Mouse (Mus musculus): ENCODE results near the gene Spryd3. TPM values are rescaled to one million over a fixed set of nuclear protein-coding genes. Genes with fewer than 3 reads are reported as not detected.
"Not testable (repeated sequence)": the region's sequence is repeated elsewhere in the genome, so short reads cannot be mapped to it uniquely, and the experiment has no call there.

The Spryd3 gene
- total RNA-seq, 2 experiments from 2014 or later: 6.0 to 6.2 TPM

DNA sequence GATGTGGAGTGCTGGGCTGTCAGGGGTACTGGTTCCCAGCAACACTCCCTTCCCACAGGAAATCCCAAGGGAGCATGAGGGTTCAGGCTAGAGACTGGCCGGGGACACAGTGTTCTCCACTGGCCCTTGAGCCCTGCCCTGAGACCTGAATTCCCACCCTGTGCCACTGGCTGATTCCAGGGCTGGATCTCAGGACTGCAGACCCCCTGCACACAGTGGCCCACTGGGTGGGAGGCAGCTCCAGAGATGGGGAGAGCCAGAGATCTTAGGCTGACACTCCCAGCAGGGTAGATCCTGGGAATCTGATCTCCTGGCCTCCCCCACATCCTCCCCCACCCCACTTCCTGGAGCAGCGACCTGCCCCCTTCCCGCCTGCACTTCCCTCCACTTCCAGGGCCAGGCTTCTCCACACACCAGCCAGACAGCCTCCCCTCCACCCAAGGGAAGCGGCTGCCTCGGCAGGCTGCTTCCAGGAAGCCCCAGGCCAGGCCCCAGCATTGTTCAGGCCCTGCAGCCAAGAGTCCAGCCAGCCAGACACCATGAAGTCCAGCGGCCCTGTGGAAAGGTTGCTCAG is 33.4 kb downstream of the Spryd3 start:
- peak; percentile 73 to 76 for DNase-seq
- intact Hi-C loops (cut with DNase I): no loop called here

GRCm38 (mm10) chr15:102101672-102102541 is 34.1 kb downstream of the Spryd3 start:
- peak; percentile 55 to 57 for DNase-seq
- intact Hi-C loops (cut with DNase I): no loop called here

GRCm38 (mm10) chr15:102100996-102101671 is 34.9 kb downstream of the Spryd3 start:
- peak in 1 of 2 experiments; percentile 33 for DNase-seq
- intact Hi-C loops (cut with DNase I): no loop called here

DNA sequence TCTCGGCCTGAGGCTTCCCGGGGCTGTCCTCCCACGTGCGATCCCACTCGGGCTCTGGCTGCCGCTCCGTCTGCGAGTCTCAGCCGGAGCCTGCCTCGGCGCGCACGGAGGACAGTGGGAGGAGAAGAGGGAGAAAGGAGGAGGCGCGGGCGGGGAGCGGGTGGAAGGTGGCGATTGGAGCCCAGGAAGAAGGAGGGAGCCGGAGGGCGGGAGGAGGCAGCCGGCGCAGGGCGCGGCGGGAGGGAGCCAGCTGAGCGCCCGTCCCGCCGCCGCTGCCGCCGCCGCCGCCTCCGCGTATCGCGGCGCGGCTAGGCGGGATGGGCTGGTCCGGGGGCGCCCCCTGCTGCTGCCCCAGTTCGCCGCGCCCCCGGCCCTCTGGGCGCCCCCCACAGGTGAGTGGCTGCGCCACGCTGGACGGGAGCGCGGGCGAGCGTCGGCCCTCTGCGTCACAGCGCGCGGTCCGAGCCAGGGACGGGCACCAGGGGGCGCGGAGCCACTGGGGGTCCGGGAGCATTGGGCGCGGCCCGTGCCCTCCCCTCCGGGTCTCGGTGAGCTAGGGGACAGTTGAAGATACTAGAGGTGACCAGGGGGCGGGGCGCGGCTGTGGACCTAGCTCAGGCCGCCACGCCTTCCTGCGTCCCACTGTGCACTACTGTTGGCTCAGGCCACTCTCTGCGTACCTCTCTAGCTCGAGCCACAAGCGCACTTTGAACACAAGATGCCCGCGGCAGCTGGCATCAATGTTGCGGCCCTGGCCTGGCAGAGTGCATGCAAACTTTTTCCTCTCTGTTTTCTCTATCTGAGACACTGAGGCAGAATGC is 35.7 kb downstream of the Spryd3 start, which contains the start of gene Tns2:
TSS of gene Tns2 (plus strand) at position 253 of the 821 bp plus-strand sequence.
- intact Hi-C loops (cut with DNase I): no loop called here

GRCm38 (mm10) chr15:102099771-102100160 is 36.3 kb downstream of the Spryd3 start:
- intact Hi-C loops (cut with DNase I): no loop called here
- no peak for DNase-seq

More for the DNA sequence above, 35.7 kb downstream of the Spryd3 start, which contains the start of gene Tns2:
- DNase-seq: peak; percentile 81 to 87

DNA sequence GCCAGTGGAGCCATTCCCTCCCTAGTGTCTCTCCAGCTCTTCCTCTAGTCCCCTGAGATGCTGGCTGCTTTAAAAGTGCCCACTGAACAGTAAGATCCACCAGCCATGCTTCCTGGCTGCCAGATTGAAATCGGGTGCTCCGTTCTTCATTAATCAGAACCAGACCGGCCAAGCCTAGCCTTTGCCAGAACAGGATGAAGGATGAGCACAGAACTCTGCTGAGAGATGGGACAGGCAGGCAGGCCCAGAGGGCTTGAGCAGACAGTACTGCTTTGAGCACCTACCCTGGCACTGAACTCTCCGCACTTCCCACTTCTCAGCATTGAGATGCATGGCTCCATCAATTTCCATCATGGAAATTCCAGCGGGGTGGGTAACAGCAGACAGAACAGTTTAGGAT is 36.8 kb downstream of the Spryd3 start:
- DNase-seq: no peak
- intact Hi-C loops (cut with DNase I): no loop called here

- DNase-seq: peak; percentile 32 to 38
- intact Hi-C loops (cut with DNase I): no loop called here
Measured at GRCm38 (mm10) chr15:102097991-102098555, 38.0 kb downstream of the Spryd3 start.

- intact Hi-C loops (cut with DNase I): no loop called here
- peak; percentile 57 to 61 for DNase-seq
Measured at GRCm38 (mm10) chr15:102097147-102097915, 38.7 kb downstream of the Spryd3 start.

- intact Hi-C loops (cut with DNase I): no loop called here
Measured at GRCm38 (mm10) chr15:102094988-102095387, 41.0 kb downstream of the Spryd3 start.

DNA sequence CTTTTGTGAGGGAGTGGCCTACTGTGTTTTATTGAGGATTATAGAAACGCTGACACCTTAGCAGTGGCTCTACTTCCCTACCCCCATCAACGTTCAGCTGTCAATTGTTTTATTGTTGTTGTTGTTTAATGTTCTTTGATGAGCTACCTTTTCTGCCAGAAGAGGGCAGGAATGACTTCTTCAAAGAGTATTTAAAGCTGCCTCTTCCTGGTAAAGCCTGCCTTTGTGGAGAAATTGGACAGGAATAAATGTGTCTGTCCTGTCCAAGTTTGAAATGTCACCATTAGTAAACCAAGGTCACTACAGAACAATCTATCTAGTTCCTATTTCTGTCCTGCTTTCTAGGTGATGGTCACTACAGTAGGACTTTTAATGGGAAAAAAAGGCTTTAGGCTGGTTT is 41.9 kb downstream of the Spryd3 start:
- no peak for DNase-seq
- intact Hi-C loops (cut with DNase I): no loop called here

More at GRCm38 (mm10) chr15:102094988-102095387, 41.0 kb downstream of the Spryd3 start:
- no peak for DNase-seq

GRCm38 (mm10) chr15:102092222-102092621 is 43.8 kb downstream of the Spryd3 start:
- no peak for DNase-seq
- intact Hi-C loops (cut with DNase I): no loop called here

DNA sequence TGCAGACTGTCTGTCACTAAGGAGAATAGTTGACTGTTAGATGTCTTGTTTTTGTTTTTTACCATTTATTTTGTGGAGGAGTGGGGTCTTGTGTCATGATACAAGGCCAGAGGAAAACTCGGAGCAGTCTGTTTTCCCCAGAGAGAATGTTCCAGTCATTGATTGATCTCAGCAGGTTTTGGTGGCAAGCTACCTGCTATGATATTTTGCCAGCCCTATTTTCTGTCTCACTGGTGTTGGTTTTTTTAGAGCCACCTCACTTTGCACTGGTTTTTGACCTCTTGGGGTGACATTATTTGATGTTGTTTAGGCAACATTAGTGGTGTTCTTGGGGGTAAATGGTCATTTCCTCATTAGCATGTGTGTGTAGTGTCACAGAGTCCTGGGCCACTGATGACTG is 44.3 kb downstream of the Spryd3 start:
- intact Hi-C loops (cut with DNase I): no loop called here

GRCm38 (mm10) chr15:102091063-102091679 is 44.9 kb downstream of the Spryd3 start:
- intact Hi-C loops (cut with DNase I): no loop called here
- DNase-seq: no peak

More for the DNA sequence above, 44.3 kb downstream of the Spryd3 start:
- DNase-seq: no peak

- intact Hi-C loops (cut with DNase I): no loop called here
- DNase-seq: no peak
Measured at GRCm38 (mm10) chr15:102089914-102090585, 46.0 kb downstream of the Spryd3 start.

- no peak for DNase-seq
- intact Hi-C loops (cut with DNase I): no loop called here
Measured at GRCm38 (mm10) chr15:102083028-102083427, 53.0 kb downstream of the Spryd3 start.

DNA sequence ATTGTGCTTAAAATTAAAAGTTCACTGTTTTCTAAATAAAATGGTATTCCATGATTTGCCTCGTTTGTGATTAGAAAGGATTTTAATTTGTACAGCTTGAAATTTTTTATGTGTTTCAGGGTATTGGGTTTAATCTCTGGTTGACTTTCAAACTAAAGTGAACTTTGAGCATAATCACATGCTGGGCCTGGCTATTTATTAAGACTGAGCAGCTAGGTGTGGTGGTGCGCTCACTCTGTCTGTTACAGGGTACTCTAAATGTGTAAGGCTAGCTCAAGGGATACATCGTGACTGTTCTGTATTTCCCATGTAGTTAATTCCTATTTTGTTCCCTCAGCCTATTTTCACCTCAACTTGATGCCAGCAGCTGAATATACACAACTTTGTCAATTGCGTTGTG is 53.9 kb downstream of the Spryd3 start:
- intact Hi-C loops (cut with DNase I): no loop called here
- no peak for DNase-seq

DNA sequence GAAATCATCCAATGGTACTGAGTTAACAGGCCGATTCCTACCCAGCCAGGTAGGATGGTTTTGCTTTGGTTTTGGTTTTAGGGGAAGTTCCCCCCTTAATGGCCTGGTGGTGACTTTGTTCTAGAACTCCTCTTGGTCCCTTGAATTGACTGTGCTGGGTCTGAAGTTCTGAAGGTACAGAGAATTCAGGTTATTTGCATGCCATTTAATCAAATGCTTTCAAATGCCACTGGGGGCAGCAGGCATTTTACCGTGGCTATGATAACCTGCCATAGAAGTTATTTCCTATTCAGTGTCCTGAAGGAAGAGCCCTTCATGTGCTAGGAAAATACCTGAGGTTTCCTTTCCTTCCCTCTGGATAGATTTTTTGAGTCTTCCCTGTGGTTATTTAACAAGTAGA is 55.6 kb downstream of the Spryd3 start:
- intact Hi-C loops (cut with DNase I): no loop called here
- no peak for DNase-seq

DNA sequence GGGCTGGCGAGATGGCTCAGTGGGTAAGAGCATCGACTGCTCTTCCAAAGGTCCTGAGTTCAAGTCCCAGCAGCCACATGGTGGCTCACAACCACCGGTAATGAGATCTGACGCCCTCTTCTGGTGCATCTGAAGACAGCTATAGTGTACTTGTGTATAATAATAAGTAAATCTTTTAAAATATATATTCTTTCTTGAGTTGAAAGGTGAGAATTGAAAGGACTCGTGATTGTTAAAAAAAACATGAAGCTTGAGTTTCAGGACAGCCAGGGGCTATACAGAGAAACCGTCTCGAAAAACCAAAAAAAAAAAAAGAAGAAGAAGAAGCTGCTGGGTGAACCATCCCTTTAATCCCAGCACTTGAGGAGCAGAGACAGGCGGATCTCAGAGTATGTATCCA is 56.1 kb downstream of the Spryd3 start:
- intact Hi-C loops (cut with DNase I): loop anchor here (10.0 kb wide), 1 partner anchor 855 kb away; the partner anchor contains the start of gene Grasp
- not testable (repeated sequence) for DNase-seq

All from gastrocnemius, postnatal 36 days (tissue).